Mouse (Mus musculus) ES-Bruce4 (cell line): ENCODE results near the gene Gipc3.

Source experiments
- CTCF ChIP-seq: IDR thresholded peaks from one replicate; pipeline ENCODE4 v1.8.1; 2011; ENCODE audit warnings: low read depth, low read length
- EP300 ChIP-seq: IDR thresholded peaks from 2 replicates; pipeline ENCODE4 v1.6.1; 2011; ENCODE audit warnings: low read depth, low read length; ENCODE audit not compliant: insufficient read depth
- POLR2A ChIP-seq: IDR thresholded peaks from one replicate; pipeline ENCODE4 v1.8.1; 2011; ENCODE audit warnings: low read length; ENCODE audit not compliant: insufficient read depth

DNA sequence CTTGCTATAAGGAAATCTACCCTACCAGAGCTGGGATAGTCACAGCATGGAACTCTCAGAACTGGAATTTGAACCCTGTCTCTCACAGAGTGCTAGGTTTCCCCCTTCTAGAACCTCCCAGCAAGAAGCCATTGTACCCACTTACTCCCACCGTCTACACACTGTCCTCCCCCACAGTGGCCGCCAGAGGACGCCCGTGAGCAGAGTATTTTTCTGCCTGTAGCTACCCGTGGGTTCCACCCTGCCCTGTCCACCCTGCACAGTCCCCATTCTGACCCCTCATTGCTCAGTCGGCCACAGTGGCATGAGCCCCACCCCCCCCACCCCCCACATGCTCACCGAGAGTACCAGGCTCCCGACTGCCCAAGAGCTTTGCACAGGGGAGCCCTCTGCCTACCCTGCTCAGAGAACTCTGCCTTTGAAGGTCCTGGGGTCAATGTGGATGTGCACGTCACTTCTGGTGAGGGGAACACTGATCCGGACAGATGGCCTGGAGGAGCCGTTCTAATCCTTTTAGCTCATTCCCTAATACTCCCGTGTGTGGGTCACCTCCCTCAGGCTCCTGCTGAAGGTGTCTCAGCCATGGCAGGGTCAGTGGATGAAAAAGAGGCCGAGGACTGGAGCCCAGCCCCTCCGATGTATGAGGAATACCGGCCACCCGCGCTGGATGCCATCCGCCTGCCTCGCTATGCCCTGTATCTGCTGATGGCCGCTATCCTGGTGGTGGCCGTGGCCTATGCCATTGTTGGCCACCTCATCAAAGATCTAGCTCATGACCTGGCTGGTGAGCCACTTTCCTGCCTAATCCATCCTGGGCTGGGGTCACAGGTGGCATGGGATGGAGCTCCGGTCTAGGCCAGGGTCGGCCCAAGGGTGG lies 47.0 kb upstream of the Gipc3 start:
- no peak for TF ChIP-seq POLR2A
- peak; percentile 93 for TF ChIP-seq CTCF
- TF ChIP-seq EP300 = no peak
